Mouse (Mus musculus) ovary, adult 18-20 months (tissue): Measurements from ENCODE around the gene Mrpl37.
A peak's percentile ranks its signal among the peaks of the same experiment; 100 is the strongest.

Experiments used
- DNase-seq: peaks from one replicate; pipeline ENCODE4 v3.0.0; 2022; ENCODE audit warnings: low spot score, mixed read lengths

Gene Mrpl37

GRCm38 (mm10) chr4:107067151-107067840 is 628 bp upstream of the Mrpl37 start:
- no peak for DNase-seq

GRCm38 (mm10) chr4:107064394-107065098 is 2.1 kb downstream of the Mrpl37 start:
- no peak for DNase-seq

DNA sequence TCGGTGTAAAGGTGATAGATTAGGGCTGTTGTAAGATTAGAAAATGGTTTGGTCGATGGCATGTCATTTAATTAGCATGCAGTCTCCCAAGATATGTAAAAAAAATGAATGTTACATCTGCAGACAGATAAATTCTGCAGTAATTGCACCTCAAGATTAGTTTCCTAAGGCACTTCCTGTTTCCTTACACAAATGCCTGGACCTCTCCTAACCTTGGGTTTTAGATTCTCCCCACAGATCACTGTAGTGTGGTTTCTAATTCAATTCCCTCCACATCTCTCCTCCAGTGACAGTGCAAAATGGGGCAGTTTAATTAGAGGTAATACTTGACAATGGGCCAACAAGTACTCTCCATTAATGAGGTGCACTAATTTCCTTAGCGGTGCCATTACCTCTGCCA is 3.5 kb downstream of the Mrpl37 start:
- DNase-seq, result no peak

GRCm38 (mm10) chr4:107061560-107061959 is 5.1 kb downstream of the Mrpl37 start:
- DNase-seq, result no peak

DNA sequence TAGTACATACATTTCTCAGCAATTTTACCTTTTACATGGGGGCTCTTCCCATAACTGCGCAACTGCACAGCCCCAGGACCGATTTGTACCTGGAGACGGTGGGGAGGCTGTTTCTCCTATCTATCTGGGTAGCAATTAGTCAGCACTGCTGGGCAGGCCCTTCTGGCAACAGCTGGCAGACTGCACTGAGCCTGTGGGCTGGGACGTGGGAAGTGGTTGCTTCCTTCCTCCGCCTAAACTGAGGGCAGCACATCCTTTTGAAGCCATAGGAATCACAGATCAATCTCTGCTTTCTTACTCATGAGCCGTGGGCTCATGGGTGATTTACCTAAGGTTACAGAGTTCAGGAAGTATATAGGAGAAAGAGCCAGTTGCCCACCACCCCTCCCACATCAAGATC is 7.9 kb downstream of the Mrpl37 start:
- DNase-seq, result no peak

DNA sequence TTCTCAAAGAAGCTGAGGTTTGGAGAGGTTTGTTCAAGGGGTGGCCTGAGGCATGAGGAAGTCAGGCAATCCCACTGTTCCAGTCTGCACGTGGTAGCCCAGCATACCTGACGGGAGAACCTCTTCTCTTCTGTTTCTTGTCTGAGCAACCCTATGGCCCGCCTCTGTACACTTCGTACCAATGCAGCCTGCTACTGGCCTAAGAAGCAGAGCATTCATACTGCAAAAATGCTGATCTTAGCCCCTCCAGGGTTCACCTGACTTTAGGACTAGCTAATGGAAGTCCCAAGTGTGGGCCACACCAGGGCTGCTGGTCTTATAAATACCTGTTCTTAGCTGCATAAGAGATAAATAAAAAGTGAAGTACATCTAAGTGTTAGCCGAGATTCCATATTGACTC is 8.3 kb downstream of the Mrpl37 start:
- no peak for DNase-seq

GRCm38 (mm10) chr4:107056088-107056487 is 10.6 kb downstream of the Mrpl37 start:
- no peak for DNase-seq

- no peak for DNase-seq
Observed at GRCm38 (mm10) chr4:107052962-107053553, 13.6 kb downstream of the Mrpl37 start.

GRCm38 (mm10) chr4:107051889-107052288 is 14.8 kb downstream of the Mrpl37 start:
- DNase-seq, result no peak

- DNase-seq, result peak; percentile 67
Observed at GRCm38 (mm10) chr4:107048568-107049162, 18.0 kb downstream of the Mrpl37 start.

DNA sequence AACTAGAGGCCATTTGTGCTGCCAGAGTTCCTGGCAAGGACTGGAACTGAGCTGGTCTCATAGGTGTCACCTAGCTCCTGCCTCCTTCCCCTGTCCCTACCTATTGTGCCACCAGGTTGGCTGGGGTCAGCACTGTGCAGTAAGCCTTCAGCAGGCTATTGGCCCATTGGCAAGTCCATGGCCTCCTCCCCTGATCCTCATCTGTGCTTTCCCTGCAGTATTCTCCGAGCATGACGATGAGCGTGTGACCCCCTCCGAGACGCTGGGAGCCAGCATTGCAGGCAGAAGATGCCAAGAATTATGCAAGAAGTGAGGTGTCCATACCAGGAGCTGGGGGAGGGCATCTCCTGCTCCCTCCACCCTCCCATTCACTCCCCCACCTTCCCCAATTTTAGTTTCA is 18.9 kb downstream of the Mrpl37 start:
- no peak for DNase-seq

DNA sequence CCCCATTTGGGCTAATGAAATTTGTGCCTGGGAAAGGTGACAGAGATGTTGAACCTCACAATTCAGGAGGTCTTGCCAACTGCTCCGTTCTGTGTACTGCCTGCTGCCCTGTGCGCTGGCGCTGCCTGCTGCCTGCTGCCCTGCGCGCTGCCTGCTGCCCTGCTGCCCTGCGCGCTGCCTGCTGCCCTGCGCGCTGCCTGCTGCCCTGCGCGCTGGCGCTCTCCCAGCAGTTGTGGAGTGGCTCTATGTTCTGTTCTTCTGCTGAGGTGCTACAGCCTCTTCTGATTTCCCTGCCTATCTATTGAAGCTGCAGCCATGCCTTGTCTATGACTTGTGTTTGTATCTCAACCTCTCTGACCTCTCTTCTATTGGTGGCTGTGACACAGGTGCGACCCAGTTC is 21.5 kb downstream of the Mrpl37 start:
- DNase-seq, result no peak

DNA sequence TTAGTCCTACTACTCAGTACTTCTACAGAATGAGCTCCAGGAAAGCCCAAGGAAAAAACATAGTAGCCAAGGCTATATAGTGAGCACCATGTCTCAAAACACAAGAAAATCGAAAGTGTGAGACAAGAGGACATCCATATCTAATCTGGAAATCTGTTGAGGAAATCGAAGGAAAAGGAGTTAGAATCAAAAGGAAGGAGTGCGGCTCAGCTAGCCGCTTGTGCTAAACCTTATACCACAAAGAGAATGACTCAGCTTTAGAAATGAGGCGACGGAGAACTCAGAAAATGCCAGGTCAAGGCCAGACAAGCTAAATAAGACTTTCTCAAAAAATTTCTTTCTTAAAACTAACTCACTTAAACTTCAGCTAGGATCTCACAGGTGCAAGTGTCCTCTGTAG is 24.4 kb downstream of the Mrpl37 start:
- no peak for DNase-seq

GRCm38 (mm10) chr4:107039270-107039669 is 27.4 kb downstream of the Mrpl37 start:
- DNase-seq, result no peak

GRCm38 (mm10) chr4:107038303-107038702 is 28.4 kb downstream of the Mrpl37 start:
- no peak for DNase-seq

GRCm38 (mm10) chr4:107036985-107037384 is 29.7 kb downstream of the Mrpl37 start:
- no peak for DNase-seq

GRCm38 (mm10) chr4:107035689-107036088 is 31.0 kb downstream of the Mrpl37 start:
- DNase-seq, result no peak

- DNase-seq, result peak; percentile 29
Observed at GRCm38 (mm10) chr4:107026451-107026850, 40.2 kb downstream of the Mrpl37 start.

DNA sequence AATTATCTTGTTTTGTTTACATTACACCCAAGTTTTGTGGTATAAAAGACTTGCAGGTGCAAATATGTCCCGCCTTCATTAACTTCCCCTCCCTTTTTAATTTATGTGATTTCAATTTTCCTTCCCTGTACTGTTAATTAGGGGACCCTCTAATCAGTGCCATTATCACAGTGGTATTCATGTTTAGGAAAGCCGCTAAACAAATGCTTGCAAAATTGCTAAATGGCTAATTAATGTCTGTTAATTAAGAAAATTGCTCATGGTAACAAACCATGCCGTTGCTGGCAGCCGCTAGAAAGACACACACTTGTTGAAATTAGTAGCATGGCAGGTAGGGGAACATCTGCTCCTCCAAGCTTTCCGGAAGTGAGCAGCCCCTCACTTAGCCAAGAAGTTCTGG is 41.3 kb downstream of the Mrpl37 start:
- DNase-seq, result no peak

- no peak for DNase-seq
Observed at GRCm38 (mm10) chr4:107024899-107025298, 41.8 kb downstream of the Mrpl37 start.

- DNase-seq, result no peak
Observed at GRCm38 (mm10) chr4:107021464-107021863, 45.2 kb downstream of the Mrpl37 start.

DNA sequence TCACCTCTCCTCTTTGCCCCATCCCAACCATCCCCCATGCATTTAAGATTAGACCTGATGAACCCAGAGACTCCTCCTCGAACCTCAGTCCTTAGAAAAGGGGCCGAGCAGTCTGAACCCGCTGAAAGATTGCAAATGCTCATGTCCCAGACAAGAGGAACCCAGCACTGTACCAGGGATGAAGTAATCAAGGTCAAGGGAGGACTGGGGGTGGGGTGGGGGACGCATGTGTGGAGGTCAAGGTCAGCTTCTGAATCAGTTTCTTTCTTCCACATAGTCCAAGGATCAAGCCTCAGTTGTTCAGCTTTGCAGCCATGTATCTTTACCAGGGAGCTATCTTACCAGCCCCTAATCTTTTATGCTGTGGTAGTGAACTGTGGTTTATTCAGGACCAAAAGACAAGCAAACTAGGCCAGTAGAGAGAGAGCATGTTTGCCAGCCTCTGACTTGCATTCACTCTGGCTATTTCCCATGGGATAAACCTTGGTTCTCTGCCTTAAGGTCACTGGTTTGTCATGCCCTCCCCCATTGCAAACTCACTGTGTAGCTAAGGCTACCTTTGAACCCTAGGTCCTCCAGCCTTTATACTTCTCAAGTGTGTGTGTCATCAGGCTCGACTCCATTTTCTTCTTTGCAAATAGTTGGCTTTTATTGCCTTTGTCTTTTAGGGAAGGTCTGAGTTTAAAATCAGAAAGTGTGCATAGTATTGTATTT is 46.2 kb downstream of the Mrpl37 start:
- DNase-seq, result no peak
